Mouse (Mus musculus) megakaryocyte progenitor cell, adult 5-6 weeks (primary cell): ENCODE results near the gene Sdhc. TPM values are rescaled to one million over a fixed set of nuclear protein-coding genes. Genes with fewer than 3 reads are reported as not detected.

Source experiments
- ATAC-seq: replicated peaks from 2 replicates; pipeline ENCODE4 v1.8.0; 2016; ENCODE audit warnings: mild to moderate bottlenecking, moderate TSS enrichment, inconsistent platforms; ENCODE audit not compliant: poor library complexity
- total RNA-seq, 2 experiments: library from RNA; stranded (forward) in 1 of 2; stranded (reverse) in 1 of 2; fragments of 157-497, 149-512 nt in 1 of 2; fragments of 200-1000 nt in 1 of 2; gene quantifications; 2 replicates each; pipeline versions ENCODE4 v1.2.3 to v1.2.4; 2015 to 2017

The Sdhc gene
- total RNA-seq (2015), result 154 and 160 TPM in 2 replicates
- 63.2 and 69.4 TPM in 2 replicates for total RNA-seq (2017)

GRCm38 (mm10) chr1:171149974-171150760, at the start of gene Sdhc, which contains the start of gene Mpz:
Sdhc (minus strand) TSS chr1:171150603.
Mpz (plus strand) TSS chr1:171150711.
- ATAC-seq, result peak; percentile 99

GRCm38 (mm10) chr1:171199532-171199931, 49.1 kb upstream of the Sdhc start:
- ATAC-seq, result no peak

GRCm38 (mm10) chr1:171195887-171196397, 45.5 kb upstream of the Sdhc start, which contains the start of gene Pcp4l1:
Pcp4l1 (minus strand) TSS chr1:171196268.
- peak; percentile 98 for ATAC-seq

DNA sequence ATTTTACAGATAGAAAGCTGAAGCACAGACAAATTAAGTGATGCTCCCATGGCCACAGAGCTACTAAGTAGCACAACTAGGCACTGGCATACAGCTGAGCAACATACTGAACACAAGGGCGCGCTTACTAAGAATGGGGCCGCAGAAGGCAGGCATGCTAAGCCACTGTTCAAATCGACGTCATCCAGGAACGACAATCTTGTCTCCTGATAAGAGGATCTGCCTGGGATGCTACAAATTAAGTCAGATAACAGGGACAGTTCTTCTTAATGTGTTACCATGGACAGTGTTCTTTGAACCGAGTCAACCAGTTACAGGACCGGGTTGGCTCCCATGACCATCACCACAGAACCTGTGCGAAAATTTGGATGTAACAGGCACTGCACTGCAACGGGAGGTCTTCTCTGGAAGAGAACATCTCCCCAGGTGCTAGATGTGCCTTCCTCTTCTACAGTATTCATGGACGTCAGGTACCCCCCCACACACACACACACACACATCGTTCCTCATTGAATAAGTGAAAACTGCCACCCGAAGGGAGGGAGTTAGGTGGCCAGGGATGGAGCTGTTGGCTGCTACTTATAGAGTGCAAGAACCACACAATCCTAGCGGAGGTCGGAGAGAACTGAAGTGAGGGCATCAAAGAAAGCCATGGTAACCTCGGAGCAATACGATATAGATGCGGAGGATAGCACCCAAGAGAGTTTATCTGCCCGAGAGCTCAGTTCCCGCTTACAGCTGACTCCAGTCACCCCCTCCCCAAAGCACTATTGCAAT, 44.8 kb upstream of the Sdhc start:
- ATAC-seq, result no peak

DNA sequence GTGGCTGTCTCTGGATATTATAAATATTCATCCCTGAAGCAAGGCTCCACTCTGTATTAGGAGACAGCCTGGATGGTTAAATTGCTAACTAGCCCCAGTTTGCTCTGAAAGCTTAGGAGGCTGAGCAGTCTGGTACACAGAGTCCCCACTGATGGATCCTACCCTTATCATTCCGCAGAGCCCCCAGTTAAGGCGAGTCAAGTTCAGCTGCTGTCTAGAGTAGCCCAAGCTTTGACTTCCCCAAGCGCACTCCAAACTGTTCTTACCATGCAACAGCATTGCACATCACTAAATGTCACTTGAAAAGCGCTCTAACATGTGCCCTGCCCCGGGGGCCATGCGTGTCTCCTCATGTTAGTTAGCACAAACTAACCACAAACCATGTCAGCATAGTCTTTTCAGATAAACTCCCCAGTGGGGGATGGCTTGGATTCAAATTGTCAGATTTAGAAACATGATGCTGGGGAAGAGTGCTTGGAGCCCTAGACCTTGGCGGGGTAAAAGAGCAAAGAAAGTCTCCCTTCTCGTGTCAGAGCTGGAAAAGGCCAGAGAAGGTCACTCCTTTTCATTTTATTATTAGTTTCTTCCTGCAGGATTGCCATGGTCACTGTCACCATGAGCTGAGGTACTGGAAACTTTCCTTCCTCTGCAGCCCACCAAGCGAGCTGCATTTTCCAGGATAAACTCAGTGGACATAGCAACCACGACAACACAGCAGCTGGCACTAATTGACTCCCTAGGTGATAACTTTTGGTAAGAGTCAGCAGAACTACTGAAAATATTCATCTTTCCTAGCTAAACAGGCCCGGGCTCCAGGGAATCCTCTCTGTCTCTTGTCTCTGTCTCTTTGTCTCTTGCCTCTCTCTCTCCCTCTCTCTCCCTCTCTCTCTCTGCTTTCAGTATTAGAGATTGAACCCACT, 43.8 kb upstream of the Sdhc start:
- ATAC-seq, result no peak

DNA sequence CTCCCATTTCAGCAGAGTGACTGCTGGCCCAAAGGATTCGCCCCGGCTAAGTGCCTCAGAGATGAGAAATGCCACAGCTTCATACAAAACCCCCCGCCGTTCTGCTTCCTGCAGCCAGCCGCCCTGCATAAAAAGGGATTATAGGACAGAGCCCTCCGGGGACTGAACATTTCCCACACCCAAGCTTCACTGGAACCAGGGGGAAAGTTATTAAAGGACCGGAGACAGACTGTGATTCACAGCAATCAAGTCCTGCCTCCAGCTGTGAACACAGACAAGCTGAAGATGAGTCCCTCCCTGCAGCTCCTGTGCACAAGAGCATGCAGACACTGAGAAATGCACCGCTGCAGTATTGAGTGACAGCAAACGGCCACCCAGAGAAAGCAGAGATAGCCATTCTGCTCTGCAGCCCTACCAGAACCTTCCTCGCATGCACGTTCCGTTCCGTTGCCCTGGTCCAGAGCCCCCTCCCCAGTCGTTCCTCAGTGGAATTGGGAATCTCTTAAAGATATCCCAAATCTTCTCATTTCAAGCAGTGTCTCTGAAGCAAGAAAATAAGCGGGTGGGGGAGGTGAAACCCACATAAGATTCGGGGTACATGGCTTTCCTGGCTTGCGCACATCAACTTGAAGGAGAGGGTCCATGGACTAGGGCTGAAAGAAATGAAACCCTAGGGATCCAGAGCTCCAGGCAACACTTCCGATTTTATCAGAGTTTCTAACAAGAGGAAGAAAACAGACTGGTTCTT, 42.9 kb upstream of the Sdhc start:
- no peak for ATAC-seq

DNA sequence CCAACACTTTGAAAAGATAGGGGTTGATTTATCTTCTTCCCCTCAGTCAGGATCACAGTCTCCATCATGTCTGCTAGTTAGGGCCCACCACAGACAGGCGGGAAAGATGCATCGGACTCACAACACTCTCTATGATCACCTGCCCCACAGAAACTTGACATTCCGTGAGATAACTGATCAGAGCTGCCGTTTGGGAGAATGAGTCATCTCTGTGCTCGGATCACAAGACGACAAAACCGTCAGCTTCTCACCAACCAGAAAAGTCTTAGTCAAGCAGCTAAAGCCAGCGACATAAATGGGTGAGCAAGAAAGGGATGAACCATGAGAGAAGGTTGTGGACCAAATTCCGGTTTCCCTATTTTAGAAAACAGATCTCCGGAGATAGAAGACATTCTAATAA, 41.9 kb upstream of the Sdhc start:
- ATAC-seq, result no peak

DNA sequence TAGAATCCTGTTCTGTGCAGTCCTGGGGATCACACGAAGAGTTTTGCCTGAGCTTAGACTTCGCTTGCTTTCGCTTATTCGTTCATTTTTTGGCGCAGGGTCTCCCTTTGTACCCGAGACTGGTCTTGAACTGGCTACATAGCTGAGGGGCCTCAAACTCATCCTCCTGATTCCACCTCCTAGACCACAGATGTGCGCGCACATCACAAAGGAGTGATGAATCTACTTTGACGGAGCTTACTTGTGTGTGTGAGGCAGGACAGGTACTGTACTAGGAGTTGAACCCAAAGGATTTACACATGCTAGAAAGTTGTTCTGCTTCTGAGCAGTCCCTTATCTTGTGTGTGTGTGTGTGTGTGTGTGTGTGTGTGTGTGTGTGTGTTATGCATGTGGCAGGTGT, 40.4 kb upstream of the Sdhc start:
- ATAC-seq, result no peak

- no peak for ATAC-seq
Measured at GRCm38 (mm10) chr1:171189476-171190114, 39.2 kb upstream of the Sdhc start.

DNA sequence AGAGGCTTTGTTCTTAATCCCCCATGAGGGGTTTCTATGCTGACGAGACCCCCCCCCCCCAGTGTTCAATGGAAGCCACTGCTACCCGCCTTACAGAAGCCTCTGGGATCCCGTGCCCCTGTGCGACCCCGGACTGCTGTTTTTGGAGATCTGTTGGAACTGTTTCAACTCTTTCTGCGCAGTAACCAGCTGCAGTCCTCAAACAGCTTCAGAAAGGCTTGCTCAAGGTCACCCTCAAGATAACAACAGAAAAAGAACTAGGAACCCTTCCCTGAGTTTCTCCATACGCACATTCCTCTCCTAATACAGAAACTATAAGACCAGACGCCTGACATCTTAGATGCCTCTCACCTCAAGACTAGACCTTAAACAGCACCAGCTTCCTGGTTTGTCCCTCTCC, 38.6 kb upstream of the Sdhc start:
- no peak for ATAC-seq

DNA sequence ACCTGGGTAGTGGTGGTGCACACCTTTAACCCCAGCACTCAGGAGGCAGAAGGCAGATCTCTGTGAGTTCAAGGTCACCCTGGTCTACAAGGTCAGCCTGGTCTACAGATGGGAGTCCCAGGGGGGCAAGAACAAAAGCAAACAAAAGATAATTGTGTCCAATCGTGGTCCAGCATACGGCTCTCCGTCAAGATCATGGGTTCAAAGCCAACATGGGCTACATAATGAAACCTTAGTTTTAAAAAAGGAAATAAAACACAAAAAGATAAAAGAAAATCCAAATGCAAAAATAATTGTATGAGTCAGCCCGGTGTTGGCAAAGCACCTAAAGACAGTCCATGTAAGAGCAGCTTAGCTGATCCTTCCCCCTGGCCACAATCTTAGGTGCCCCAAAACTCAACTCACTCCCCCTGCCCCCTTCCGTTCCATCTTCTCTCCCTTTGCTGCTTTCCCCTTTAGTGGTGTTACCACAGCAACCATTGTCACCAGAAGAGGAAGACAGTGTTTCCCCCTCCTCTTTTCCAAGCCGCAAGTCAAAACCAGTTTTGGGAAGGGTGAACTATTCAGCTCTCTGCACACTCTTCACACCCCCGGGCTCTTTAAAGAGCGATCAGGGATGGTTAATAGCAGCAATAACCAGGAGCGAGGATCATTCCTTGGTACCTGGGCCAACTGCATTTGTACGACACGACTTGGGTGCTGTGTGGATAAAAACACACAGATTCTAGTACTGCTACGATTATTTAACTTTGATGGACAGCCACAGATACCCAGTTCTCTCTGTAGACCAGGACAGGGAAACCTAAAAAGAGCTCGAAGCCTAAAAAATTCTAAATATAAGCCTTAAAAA, 37.7 kb upstream of the Sdhc start:
- peak; percentile 51 for ATAC-seq

DNA sequence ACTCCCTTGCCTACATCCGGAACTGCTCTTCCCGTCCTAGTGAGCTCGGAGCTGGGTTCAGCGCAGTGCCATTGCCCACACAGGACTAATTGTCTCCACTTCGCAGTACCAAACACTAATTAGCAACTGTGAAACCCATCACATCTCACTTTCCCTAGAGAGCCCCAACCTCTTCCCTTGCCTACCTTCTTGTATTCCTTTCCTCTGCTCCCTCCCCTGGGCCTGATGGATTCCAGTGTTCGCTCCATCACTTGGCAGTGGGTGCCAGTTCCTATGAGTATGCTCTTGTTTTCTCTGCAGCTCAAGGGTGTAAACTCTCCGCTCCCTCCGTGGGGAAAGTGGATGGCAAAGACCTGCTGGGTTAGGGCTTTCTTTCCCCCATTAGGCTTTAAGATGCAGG, 35.3 kb upstream of the Sdhc start:
- ATAC-seq, result no peak

- ATAC-seq, result peak; percentile 81
Measured at GRCm38 (mm10) chr1:171184314-171184713, 33.9 kb upstream of the Sdhc start.

DNA sequence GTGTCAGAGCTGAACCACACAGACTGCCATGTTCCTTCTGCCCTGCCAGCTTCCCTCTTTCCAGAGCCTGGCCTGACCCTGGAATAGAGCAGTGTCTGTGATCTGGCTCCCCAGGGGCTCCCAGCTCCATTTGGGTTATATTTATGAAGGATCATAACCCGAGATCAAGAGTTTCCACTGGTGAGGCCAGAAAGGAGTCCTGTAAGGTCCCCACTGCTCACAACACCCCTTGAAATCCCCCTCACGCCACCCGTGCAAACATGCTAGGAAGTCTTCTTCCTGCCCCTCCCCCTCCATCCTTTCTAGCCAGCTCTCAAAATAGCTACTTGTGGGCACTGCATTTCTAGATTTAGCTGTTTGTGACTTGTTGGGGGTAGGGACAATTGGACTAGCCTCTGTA, 33.2 kb upstream of the Sdhc start:
- ATAC-seq, result 0 out of 2 replicates have a peak, but pooled peaks have one; percentile 25

GRCm38 (mm10) chr1:171183025-171183424, 32.6 kb upstream of the Sdhc start:
- ATAC-seq, result no peak

- no peak for ATAC-seq
Measured at GRCm38 (mm10) chr1:171179487-171180171, 29.2 kb upstream of the Sdhc start.

- no peak for ATAC-seq
Measured at GRCm38 (mm10) chr1:171172779-171173178, 22.4 kb upstream of the Sdhc start.

DNA sequence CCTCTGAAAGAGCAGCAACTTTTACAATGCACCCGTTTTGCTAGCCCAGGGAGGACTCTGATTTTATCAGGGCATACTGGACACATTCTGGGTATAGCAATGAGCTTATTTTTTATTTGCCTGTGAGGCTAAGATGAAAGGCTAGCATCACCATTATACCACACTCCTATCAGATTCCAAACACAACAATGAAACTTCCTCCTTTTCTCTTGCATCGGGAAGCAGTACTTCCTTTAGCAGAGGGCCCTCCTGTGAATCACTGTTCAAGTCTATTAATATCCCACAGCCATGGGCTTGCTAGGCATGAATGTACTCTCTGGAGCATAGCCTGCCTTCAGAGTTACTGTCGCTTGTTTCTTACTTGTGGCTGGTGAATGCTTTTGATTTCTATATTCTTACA, 20.7 kb upstream of the Sdhc start:
- ATAC-seq, result peak; percentile 54
